Mouse (Mus musculus): ENCODE measurements at regions not wholly inside any gene's neighbourhood (a gene's known extent, or its start where the extent isn't known, plus 50 kb on each side); places are given as distances from the start of the nearest gene placed in this dataset.

GRCm38 (mm10) chr4:55134339-55134738 lies 189.5 kb downstream of the Zfp462 start:
- no peak for DNase-seq

- no peak for DNase-seq
Observed at GRCm38 (mm10) chr4:55134791-55135190, 189.9 kb downstream of the Zfp462 start.

- no peak for DNase-seq
Observed at GRCm38 (mm10) chr4:55136283-55136682, 191.4 kb downstream of the Zfp462 start.

GRCm38 (mm10) chr4:55137781-55138394 lies 193.0 kb downstream of the Zfp462 start:
- DNase-seq = no peak

- DNase-seq = no peak
Observed at GRCm38 (mm10) chr4:55141317-55141716, 196.5 kb downstream of the Zfp462 start.

GRCm38 (mm10) chr4:55141923-55142732 lies 197.3 kb downstream of the Zfp462 start:
- no peak for DNase-seq

DNA sequence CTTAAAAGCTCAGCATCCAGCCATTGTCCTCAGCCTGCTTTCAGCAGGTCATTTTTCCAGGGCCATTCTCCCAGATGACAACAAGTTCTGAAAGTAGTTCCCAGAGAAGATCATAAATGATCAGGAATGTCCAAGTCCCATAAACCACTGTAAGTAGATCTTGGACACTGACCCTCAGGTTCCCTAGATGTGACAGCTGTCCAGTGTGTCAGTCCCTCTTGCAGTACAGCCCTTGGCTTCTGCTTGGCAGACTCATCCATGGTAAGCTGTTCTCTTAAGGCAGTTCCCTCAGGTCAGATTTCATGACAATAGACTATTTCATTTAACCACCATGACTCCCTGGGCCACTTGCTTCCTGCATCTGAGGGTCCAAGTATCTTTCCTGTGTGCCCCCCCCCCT lies 198.6 kb downstream of the Zfp462 start:
- DNase-seq = no peak

- no peak for DNase-seq
Observed at GRCm38 (mm10) chr4:55144995-55145394, 200.1 kb downstream of the Zfp462 start.

GRCm38 (mm10) chr4:55145968-55146367 lies 201.1 kb downstream of the Zfp462 start:
- DNase-seq = no peak

GRCm38 (mm10) chr4:55148380-55148779 lies 201.5 kb upstream of the Rad23b start:
- no peak for DNase-seq

DNA sequence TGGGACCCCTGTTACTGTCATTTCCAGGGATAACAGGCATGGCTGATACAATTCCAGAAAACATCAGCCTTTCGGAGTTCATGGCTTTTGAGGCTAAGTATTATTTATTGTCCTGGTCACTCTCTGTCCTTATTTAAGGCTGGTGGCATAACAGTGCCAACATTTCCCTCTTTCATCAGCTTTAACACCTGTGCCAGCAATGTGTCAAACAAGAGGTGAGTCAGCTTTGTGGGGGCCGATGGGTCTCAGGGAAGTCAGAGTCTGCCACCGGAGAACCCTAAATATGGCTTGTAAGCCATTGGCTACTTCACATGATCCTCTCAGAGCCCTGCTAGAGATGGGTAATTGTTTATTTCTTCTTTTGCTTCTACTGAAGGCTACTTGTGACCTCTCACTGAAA lies 195.3 kb upstream of the Rad23b start:
- DNase-seq = no peak

GRCm38 (mm10) chr4:55158166-55158739 lies 191.6 kb upstream of the Rad23b start:
- DNase-seq = no peak

- DNase-seq = no peak
Observed at GRCm38 (mm10) chr4:55166266-55166665, 183.6 kb upstream of the Rad23b start.

DNA sequence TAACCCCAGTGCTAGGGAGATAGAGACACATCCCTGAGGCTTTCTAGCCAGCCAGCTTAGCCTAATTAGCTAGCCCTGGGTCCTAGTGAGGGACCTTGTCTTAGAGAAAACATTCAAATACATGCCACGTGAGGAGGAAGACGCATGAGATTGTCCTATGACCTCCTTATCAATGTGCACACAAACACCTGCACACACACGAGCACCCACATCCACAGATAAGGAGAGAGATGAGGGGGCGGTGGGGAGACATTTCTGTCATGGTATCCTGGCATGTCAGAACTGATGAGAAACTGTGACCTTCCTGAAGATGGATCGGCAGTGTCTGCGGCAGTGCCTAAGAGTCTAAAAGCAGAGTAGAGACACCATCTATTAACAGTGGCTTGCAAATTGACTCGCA lies 180.8 kb upstream of the Rad23b start:
- no peak for DNase-seq

DNA sequence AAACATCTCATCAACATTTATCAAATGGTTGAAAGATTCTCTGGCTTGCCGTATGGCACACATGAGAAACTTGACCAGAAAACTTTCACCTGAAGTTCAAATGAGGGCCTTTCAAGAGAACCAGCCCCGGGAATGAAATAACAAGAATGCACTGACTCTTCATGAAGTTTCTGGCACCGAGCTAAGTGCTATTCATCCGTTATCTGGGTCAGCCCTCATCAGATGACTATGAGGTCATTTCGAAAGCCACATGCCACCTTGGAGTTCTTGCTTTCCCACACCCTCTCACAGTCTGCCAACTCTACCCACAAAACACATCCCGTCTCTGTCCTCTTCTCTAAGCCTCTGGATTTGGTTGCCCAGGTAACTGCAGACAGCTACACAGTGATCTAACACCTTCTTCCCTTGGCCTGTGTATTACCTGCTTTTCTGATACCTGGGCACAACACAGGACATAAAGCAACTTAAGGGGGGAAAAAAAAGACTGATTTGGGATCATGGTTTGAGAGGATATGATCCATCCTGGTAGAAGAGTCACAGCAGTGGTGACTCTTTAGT lies 177.4 kb upstream of the Rad23b start:
- peak in 1 of 2 experiments; percentile 29 for DNase-seq

- no peak for DNase-seq
Observed at GRCm38 (mm10) chr4:55176026-55176425, 173.8 kb upstream of the Rad23b start.

DNA sequence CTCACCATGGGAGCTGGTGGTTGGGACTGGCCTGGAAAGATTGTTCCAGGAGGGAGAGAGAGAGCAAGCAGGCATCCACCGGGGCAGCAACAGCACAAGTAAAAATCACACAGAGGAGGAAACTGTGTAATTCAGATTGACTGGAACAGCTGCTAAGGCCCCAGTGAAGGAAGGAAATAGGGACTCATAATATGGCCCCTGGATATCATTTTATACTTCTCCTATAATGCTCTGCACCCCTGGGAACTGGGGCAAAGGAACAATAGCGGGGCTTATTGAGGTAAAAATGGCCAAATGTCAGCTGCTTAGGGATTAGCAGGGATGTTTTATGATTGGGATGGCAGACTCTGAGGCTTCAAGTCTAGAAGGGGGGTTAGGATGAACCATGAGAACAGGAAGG lies 170.4 kb upstream of the Rad23b start:
- DNase-seq = no peak

DNA sequence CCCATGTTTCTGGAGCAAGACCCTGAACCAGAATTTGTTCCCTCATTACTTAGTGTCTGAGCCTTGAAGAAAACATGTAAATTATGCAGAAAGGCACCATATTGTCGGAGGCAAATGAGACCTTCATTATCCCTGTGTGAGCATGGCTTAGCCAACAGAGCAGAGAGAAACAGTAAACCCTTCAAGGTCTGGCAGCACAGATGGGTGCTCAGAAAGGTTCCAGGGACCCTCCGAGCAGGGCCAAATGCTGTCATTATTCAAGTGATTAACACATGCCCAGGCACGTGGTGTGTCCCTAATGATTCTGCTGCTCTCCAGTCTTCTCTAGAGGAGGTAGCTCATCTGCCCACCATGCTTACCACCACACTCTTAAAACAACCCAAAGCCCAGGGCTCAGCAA lies 166.3 kb upstream of the Rad23b start:
- no peak for DNase-seq

DNA sequence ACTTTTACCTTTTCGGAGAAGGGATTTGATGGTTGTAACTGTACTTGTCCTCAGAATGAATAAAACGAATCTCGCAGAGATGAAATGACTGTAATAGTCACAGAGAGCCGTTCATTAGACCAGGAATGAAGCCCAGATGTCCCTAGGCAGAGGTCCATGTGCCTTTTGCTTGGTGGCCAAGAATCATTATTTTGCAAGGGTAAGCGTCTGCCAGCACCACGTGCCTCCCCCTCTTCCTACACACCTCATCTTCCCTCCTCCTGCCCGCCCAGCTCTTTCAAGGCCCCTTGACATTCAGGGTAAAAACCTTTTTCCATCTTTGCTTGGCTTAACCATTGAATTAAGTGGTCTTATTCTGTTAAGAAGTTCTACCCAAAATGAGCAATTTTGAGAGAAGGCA lies 161.1 kb upstream of the Rad23b start:
- DNase-seq = peak in 1 of 2 experiments; percentile 4

GRCm38 (mm10) chr4:55190586-55190985 lies 159.3 kb upstream of the Rad23b start:
- DNase-seq = no peak

- DNase-seq = no peak
Observed at GRCm38 (mm10) chr4:55194061-55194460, 155.8 kb upstream of the Rad23b start.

GRCm38 (mm10) chr4:55194552-55194951 lies 155.3 kb upstream of the Rad23b start:
- DNase-seq = no peak

Measured in lung, adult 18-20 months (tissue).